Mouse (Mus musculus): Measurements from ENCODE around the gene Tex44. TPM values are rescaled to one million over a fixed set of nuclear protein-coding genes. Genes with fewer than 3 reads are reported as not detected.

The Tex44 gene
- polyA plus RNA-seq, 1 experiment, result 142 TPM

GRCm38 (mm10) chr1:86393219-86393618, 32.9 kb upstream of the Tex44 start:
- H3K27ac ChIP-seq (ENCODE audit: control insufficient read depth, insufficient read depth, low read depth, low read length), result no peak overlapping the region
- H3K36me3 ChIP-seq (ENCODE audit: control insufficient read depth, insufficient read depth, low read length), result no peaks in the 10 kb centered on the region
- TF ChIP-seq POLR2A (IDR thresholded peaks at IDR 0.05; ENCODE audit: control insufficient read depth, low read depth, low read length) (no peak), CTCF (IDR thresholded peaks at IDR 0.05; ENCODE audit: control insufficient read depth, insufficient read depth, insufficient replicate concordance, low read depth, low read length) (no peak)
- H3K4me1 ChIP-seq (ENCODE audit: control insufficient read depth, insufficient read depth, low read length), result peaks cover 3% of the 10 kb centered on the region
- no peak overlapping the region for H3K4me3 ChIP-seq (ENCODE audit: control insufficient read depth, low read depth, low read length)
- H3K27me3 ChIP-seq (ENCODE audit: control insufficient read depth, insufficient read depth, low read length), result no peaks in the 10 kb centered on the region

- TF ChIP-seq CTCF (IDR thresholded peaks at IDR 0.05; ENCODE audit: control insufficient read depth, insufficient read depth, insufficient replicate concordance, low read depth, low read length) (no peak), POLR2A (IDR thresholded peaks at IDR 0.05; ENCODE audit: control insufficient read depth, low read depth, low read length) (no peak)
- Histone ChIP-seq H3K4me1 (ENCODE audit: control insufficient read depth, insufficient read depth, low read length) (no peaks in the 10 kb centered on the region), H3K36me3 (ENCODE audit: control insufficient read depth, insufficient read depth, low read length) (no peaks in the 10 kb centered on the region), H3K4me3 (ENCODE audit: control insufficient read depth, low read depth, low read length) (no peak overlapping the region), H3K27ac (ENCODE audit: control insufficient read depth, insufficient read depth, low read depth, low read length) (no peak overlapping the region), H3K27me3 (ENCODE audit: control insufficient read depth, insufficient read depth, low read length) (no peaks in the 10 kb centered on the region)
Measured at GRCm38 (mm10) chr1:86394246-86394645, 31.9 kb upstream of the Tex44 start.

- H3K27ac ChIP-seq (ENCODE audit: control insufficient read depth, insufficient read depth, low read depth, low read length), result no peak overlapping the region
- H3K27me3 ChIP-seq (ENCODE audit: control insufficient read depth, insufficient read depth, low read length), result no peaks in the 10 kb centered on the region
- H3K4me3 ChIP-seq (ENCODE audit: control insufficient read depth, low read depth, low read length), result no peak overlapping the region
- TF ChIP-seq POLR2A (IDR thresholded peaks at IDR 0.05; ENCODE audit: control insufficient read depth, low read depth, low read length), result no peak
- TF ChIP-seq CTCF (IDR thresholded peaks at IDR 0.05; ENCODE audit: control insufficient read depth, insufficient read depth, insufficient replicate concordance, low read depth, low read length), result peak; percentile 50; the same call in 1 of the 2 replicates
- peaks cover 5% of the 10 kb centered on the region; the same call in 1 of the 2 replicates for H3K4me1 ChIP-seq (ENCODE audit: control insufficient read depth, insufficient read depth, low read length)
- H3K36me3 ChIP-seq (ENCODE audit: control insufficient read depth, insufficient read depth, low read length), result no peaks in the 10 kb centered on the region
Measured at GRCm38 (mm10) chr1:86395897-86396296, 30.2 kb upstream of the Tex44 start.

GRCm38 (mm10) chr1:86397621-86398020, 28.5 kb upstream of the Tex44 start:
- Histone ChIP-seq H3K27me3 (ENCODE audit: control insufficient read depth, insufficient read depth, low read length) (no peaks in the 10 kb centered on the region), H3K27ac (ENCODE audit: control insufficient read depth, insufficient read depth, low read depth, low read length) (no peak overlapping the region), H3K4me1 (ENCODE audit: control insufficient read depth, insufficient read depth, low read length) (peaks cover 5% of the 10 kb centered on the region; the same call in 1 of the 2 replicates), H3K36me3 (ENCODE audit: control insufficient read depth, insufficient read depth, low read length) (no peaks in the 10 kb centered on the region), H3K4me3 (ENCODE audit: control insufficient read depth, low read depth, low read length) (no peak overlapping the region)
- no peak for TF ChIP-seq CTCF (IDR thresholded peaks at IDR 0.05; ENCODE audit: control insufficient read depth, insufficient read depth, insufficient replicate concordance, low read depth, low read length)
- no peak for TF ChIP-seq POLR2A (IDR thresholded peaks at IDR 0.05; ENCODE audit: control insufficient read depth, low read depth, low read length)

- Histone ChIP-seq H3K4me3 (ENCODE audit: control insufficient read depth, low read depth, low read length) (no peak overlapping the region), H3K4me1 (ENCODE audit: control insufficient read depth, insufficient read depth, low read length) (peaks cover 5% of the 10 kb centered on the region; the same call in 1 of the 2 replicates), H3K36me3 (ENCODE audit: control insufficient read depth, insufficient read depth, low read length) (no peaks in the 10 kb centered on the region), H3K27me3 (ENCODE audit: control insufficient read depth, insufficient read depth, low read length) (no peaks in the 10 kb centered on the region), H3K27ac (ENCODE audit: control insufficient read depth, insufficient read depth, low read depth, low read length) (no peak overlapping the region)
- no peak for TF ChIP-seq CTCF (IDR thresholded peaks at IDR 0.05; ENCODE audit: control insufficient read depth, insufficient read depth, insufficient replicate concordance, low read depth, low read length)
- TF ChIP-seq POLR2A (IDR thresholded peaks at IDR 0.05; ENCODE audit: control insufficient read depth, low read depth, low read length), result no peak
Measured at GRCm38 (mm10) chr1:86398222-86398621, 27.9 kb upstream of the Tex44 start.

GRCm38 (mm10) chr1:86399322-86399721, 26.8 kb upstream of the Tex44 start:
- no peak overlapping the region for H3K27ac ChIP-seq (ENCODE audit: control insufficient read depth, insufficient read depth, low read depth, low read length)
- TF ChIP-seq POLR2A (IDR thresholded peaks at IDR 0.05; ENCODE audit: control insufficient read depth, low read depth, low read length), result no peak
- TF ChIP-seq CTCF (IDR thresholded peaks at IDR 0.05; ENCODE audit: control insufficient read depth, insufficient read depth, insufficient replicate concordance, low read depth, low read length), result no peak
- H3K4me1 ChIP-seq (ENCODE audit: control insufficient read depth, insufficient read depth, low read length), result peaks cover 5% of the 10 kb centered on the region; the same call in 1 of the 2 replicates
- no peaks in the 10 kb centered on the region for H3K27me3 ChIP-seq (ENCODE audit: control insufficient read depth, insufficient read depth, low read length)
- H3K36me3 ChIP-seq (ENCODE audit: control insufficient read depth, insufficient read depth, low read length), result no peaks in the 10 kb centered on the region
- H3K4me3 ChIP-seq (ENCODE audit: control insufficient read depth, low read depth, low read length), result no peak overlapping the region

GRCm38 (mm10) chr1:86400096-86400754, 25.9 kb upstream of the Tex44 start:
- no peak for TF ChIP-seq CTCF (IDR thresholded peaks at IDR 0.05; ENCODE audit: control insufficient read depth, insufficient read depth, insufficient replicate concordance, low read depth, low read length)
- no peak for TF ChIP-seq POLR2A (IDR thresholded peaks at IDR 0.05; ENCODE audit: control insufficient read depth, low read depth, low read length)
- Histone ChIP-seq H3K27ac (ENCODE audit: control insufficient read depth, insufficient read depth, low read depth, low read length) (no peak overlapping the region), H3K27me3 (ENCODE audit: control insufficient read depth, insufficient read depth, low read length) (no peaks in the 10 kb centered on the region), H3K4me3 (ENCODE audit: control insufficient read depth, low read depth, low read length) (no peak overlapping the region), H3K36me3 (ENCODE audit: control insufficient read depth, insufficient read depth, low read length) (no peaks in the 10 kb centered on the region), H3K4me1 (ENCODE audit: control insufficient read depth, insufficient read depth, low read length) (peaks cover 5% of the 10 kb centered on the region; the same call in 1 of the 2 replicates)

All from testis, adult 2 months (tissue).